Mouse (Mus musculus) megakaryocyte-erythroid progenitor cell, adult 5 weeks (primary cell): ENCODE measurements around the gene Tagln3. TPM values are rescaled to one million over a fixed set of nuclear protein-coding genes. Genes with fewer than 3 reads are reported as not detected.

ENCODE experiments used
- polyA plus RNA-seq: library from polyadenylated mRNA; stranded (reverse); fragments of >175 nt; gene quantifications from 2 replicates; pipeline ENCODE4 v1.2.3, GENCODE M21; 2012

The Tagln3 gene
- not detected in 2 replicates for polyA plus RNA-seq

DNA sequence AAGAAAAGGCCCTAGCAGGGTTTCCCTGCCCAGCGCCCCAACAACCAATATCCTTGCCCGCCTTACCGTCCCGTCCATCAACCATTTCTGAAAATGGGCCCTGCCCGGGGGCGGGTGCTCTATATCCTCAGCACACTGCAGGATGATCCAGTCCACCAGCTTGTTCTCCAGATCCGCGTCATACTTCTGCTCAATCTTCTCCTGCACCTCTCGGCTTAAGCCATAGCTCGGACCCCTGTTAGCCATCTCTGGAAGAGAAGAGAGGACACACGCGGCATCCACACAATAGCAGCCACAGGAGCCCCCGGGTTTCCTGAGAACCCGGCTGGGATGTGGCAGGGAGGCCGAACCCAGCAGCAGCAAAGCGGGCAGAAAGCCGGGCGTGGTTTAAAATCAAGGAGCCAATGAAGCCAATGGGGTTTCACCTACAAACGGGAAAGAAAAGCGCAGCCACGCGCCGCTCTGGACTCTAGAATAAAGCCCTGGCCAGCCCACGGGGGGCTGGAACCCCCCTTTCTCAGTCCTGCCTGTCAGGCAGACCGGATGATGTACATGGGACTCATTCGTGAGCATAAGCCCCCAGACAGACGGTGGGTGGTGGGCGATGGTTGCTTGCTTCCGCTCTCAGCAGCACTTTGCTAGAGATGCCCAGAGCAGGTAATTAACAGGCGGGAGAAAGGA is at the start of gene Tagln3:
Tagln3 (minus strand) TSS at position 548 of the 681 bp plus-strand sequence.

DNA sequence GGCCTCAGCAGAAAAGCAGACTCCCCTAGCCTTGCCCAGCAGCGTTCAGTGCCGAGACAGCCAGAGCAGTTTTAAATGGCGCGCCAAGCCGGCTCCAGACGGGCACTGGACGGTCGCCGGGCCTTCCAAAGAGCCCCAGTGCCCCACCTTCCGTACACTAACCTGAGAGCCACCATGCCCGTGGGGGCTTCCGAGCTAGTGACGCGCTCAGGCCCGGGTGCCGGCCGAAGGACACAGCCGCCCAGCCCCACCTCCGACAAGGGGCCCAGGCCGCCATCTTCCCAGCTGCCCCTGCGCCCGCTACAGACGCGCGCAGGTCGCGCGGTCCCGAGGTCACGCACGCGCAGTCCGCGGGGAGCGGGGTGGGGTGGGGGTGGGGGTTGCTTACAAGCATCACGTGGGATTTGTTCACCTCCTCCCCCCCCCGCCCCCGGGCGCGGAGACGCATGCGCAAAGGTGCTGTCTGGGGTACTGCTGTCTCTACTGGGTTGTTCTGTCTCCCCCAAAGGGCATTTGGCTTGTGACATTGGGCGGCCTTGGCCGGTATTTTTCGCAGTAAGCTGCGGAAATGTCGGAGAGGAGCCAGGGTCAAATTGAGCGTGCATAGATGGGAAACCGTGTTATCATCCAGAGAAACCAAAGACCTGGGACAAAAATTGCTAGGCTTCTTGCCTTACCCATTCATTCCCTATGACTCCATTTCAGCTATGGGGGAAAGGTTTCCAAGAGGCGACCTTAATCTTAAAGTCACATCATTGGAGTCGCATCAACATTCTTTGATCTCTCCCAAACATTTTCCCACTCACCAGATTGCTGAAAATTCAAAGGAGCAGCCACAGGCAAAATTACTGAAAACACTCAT is 18.4 kb upstream of the Tagln3 start, which contains the start of gene Abhd10:
Abhd10 (minus strand) TSS at position 341 of the 862 bp plus-strand sequence.

DNA sequence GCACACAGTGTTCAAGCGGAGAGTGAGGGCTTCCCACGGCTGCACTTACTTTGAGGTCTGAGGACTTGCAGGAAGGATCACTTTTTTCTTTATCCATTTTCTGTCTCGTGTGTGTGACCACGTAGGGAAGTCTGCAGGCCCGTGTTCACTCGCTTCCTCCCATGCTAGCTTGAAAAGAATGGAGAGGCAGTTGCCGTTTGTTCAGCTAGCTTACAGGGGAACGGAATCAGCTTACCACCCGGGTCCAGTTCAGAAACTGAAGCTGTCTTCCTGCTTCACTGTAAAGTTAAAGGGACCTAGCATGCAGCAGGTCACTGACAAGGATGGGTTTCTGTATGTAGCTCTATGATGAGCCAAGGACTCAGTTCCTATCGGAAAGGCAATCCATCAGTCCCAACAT is 30.9 kb downstream of the Tagln3 start, which contains the start of gene Tmprss7:
Tmprss7 (minus strand) TSS at position 101 of the 400 bp plus-strand sequence.

Other genes starting within 250 kb of the Tagln3 start
- gene Gm609, start 231.6 kb downstream of the Tagln3 start, polyA plus RNA-seq = not detected in 2 replicates
- not detected in 2 replicates for gene Gm17783, start 192.6 kb downstream of the Tagln3 start, polyA plus RNA-seq
- not detected in 2 replicates for gene Slc9c1, start 189.3 kb downstream of the Tagln3 start, polyA plus RNA-seq
- gene Gcsam, start 114.2 kb downstream of the Tagln3 start, polyA plus RNA-seq = 0.17 and 0.21 TPM in 2 replicates
- gene BC016579, start 70.5 kb downstream of the Tagln3 start, polyA plus RNA-seq = 0.18 and 0.25 TPM in 2 replicates
- 0.05 TPM in 1 of 2 replicates, not detected in the other for gene Tmprss7, start 30.9 kb downstream of the Tagln3 start, polyA plus RNA-seq
- 6.6 and 8.6 TPM in 2 replicates for gene Abhd10, start 18.3 kb upstream of the Tagln3 start, polyA plus RNA-seq
- gene Phldb2, start 229.0 kb upstream of the Tagln3 start, polyA plus RNA-seq = 0.66 and 0.73 TPM in 2 replicates